Mouse (Mus musculus) lung, postnatal 0 days (tissue): ENCODE measurements around the gene Gm21188.
"Not testable (repeated sequence)": the region's sequence is repeated elsewhere in the genome, so short reads cannot be mapped to it uniquely, and the experiment has no call there.

Experiments used
- CTCF ChIP-seq: IDR thresholded peaks from 2 replicates; pipeline ENCODE4 v1.5.1; 2016; ENCODE audit warnings: antibody characterized with exemption, mild to moderate bottlenecking
- EP300 ChIP-seq: IDR thresholded peaks from 2 replicates; pipeline ENCODE4 v1.6.1; 2016; ENCODE audit warnings: antibody characterized with exemption, mild to moderate bottlenecking, control low read depth

DNA sequence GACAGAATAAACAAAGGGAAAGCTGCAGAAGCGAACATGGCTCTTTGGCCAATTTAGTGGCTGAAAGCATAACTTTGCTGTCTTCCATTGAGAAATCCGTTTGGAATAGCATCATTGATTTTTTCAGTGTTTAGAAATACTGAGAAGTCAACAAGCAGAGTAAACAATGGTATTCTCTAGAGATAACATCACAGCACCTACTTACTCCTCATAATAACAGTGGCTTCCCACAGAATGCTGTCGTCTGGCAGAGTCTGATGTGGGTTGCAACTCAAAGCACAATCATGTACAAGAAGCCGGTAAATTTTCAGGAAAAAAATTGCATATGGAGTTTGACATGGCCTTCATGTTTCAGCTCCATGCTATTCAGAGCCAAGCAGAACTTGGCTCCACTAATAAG, 26.4 kb downstream of the Gm21188 start:
- not testable (repeated sequence) for TF ChIP-seq EP300, CTCF
